Mouse (Mus musculus): ENCODE results near the gene Gm15517.

Gene Gm15517

DNA sequence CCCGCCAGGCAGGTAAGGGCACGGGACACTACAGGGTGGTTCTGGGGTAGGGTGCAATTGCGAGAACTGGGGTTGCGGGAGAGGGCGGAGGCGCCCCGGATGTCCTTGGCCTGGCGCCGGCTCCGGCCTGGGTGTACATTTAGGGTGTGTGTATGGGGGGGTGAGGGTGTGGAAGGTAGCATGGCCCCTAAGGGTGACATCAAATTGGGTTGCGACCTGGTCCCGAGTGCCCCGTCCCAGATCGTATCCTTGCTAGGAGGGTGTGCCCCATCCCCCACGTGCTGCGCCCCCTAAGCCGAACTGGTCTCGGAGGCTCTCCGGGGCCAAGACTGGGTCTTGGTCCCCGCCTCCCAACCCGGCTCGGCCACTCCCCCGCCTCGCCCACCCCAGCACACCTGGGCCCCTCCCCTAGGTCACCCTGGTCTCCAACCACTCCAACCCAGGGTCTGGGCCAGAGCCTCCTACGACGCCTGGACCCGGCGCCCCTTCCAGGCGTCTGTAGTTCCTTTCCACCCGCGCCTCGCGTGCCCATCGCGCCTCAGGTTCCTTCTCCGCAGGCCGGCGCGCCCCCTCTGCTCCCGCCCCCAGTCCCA is 49.1 kb downstream of the Gm15517 start:
- DNase-seq: peak in 1 of 2 experiments; percentile 2

DNA sequence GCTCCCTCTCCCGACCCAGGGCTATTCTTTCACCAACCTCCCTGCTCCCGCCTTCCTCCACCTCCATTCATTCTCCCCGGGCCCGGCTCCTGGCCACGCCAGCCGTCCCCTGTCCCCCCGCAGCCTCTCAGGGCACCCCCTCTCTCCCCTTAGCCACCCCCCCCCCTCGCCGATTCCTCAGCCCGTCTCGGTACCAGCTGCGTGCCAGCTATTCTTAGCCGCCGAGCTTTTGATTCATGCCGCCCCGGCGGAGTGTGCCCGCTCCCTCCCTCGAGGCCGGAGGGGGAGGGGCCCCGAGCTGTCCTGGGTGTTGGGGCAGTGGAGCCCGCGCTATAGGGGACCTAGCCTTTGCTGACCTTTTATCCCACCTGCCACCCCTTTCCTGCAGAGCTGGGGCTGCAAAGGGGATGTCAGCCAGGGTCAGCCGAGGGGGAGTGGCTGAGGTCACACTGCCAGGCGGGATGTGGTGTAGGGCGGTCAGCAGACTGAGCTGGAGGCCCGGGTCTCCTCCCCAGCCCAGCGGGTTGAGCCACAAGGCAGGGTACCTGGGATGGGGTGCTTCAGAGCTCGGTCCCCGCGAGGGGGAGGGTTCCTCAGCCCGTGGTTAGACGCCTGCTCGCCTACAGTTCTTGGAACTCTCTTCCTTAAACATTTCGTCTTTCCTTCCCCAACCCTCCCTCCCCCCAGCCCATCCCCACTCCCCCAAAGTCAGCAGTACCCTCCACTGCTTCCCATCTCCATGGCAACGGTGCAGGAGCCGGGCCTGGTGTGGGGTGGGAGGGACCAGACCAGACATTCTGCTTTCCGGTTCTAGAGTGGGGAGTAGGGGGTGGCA is 49.8 kb downstream of the Gm15517 start:
- DNase-seq: peak; percentile 13 to 58

Data from kidney, postnatal 25 days (tissue).